Mouse (Mus musculus): ENCODE data around the gene Epha2. TPM values are rescaled to one million over a fixed set of nuclear protein-coding genes. Genes with fewer than 3 reads are reported as not detected.

Gene Epha2
- polyA plus RNA-seq, 1 experiment from 2014 or later = 1.1 TPM

DNA sequence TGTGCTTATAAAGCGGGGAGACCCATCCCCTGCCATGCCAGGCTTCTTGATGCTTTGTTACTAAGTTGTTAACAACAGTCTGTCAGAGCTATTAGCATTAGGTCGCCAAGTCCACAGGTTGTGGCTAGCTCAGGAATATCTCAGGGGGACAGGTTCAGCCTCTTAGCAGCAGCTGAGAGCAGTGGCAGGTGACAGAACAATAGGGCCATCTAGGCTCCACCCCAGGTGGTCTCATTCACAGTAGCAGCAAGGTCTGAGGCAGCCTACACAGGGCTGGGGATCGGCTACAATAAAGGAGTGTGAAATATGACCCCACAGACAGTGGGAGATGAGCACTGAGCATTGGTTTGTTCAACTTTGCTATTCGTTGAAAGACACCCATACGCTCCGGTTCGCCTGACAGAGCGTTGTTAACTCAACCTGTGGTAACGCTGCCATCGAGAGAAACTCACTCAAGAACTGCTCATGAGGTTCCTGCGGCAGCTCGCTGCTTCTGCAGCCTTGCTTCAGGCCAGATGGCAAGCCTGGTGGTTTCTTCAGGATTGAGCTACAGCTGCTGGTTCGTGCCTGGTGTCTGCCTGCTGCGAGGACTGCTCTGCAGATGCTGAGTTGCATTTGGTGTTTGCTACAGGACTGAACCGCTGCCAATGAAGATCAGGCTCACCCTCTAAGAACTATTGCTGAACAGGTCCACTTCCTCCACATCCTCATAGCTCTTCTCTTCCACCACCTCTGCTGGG lies 30.7 kb upstream of the Epha2 start:
- Histone ChIP-seq H3K4me3 (no peak overlapping the region), H3K9ac (replicated peaks) (no peak overlapping the region), H3K36me3 (no peaks in the 10 kb centered on the region), H3K9me3 (no peaks in the 10 kb centered on the region), H3K4me2 (replicated peaks) (no peak overlapping the region), H3K27ac (replicated peaks) (no peak overlapping the region), H3K4me1 (peaks cover 13% of the 10 kb centered on the region), H3K27me3 (no peaks in the 10 kb centered on the region)
- 54% methylated on average over 15 of the region's 15 CpGs for WGBS
- no peak for ATAC-seq (replicated peaks)

- 83% methylated on average over 7 of the region's 7 CpGs for WGBS
- H3K27ac ChIP-seq (replicated peaks) = no peak overlapping the region
- no peaks in the 10 kb centered on the region for H3K9me3 ChIP-seq
- H3K4me2 ChIP-seq (replicated peaks) = no peak overlapping the region
- no peak for ATAC-seq (replicated peaks)
- peaks cover 13% of the 10 kb centered on the region for H3K4me1 ChIP-seq
- H3K9ac ChIP-seq (replicated peaks) = no peak overlapping the region
- H3K4me3 ChIP-seq = no peak overlapping the region
- H3K36me3 ChIP-seq = no peaks in the 10 kb centered on the region
- H3K27me3 ChIP-seq = no peaks in the 10 kb centered on the region
Measured at GRCm38 (mm10) chr4:141271228-141271627, 29.8 kb upstream of the Epha2 start.

- Histone ChIP-seq H3K4me1 (peaks cover 13% of the 10 kb centered on the region), H3K4me2 (replicated peaks) (no peak overlapping the region), H3K4me3 (no peak overlapping the region), H3K36me3 (no peaks in the 10 kb centered on the region), H3K27ac (replicated peaks) (no peak overlapping the region), H3K27me3 (no peaks in the 10 kb centered on the region), H3K9ac (replicated peaks) (no peak overlapping the region), H3K9me3 (no peaks in the 10 kb centered on the region)
- ATAC-seq (replicated peaks) = no peak
- 92% methylated on average over 6 of the region's 6 CpGs for WGBS
Measured at GRCm38 (mm10) chr4:141271721-141272120, 29.3 kb upstream of the Epha2 start.

- 0 out of 2 replicates have a peak, but pooled peaks have one; percentile 3 for ATAC-seq (replicated peaks)
- peak overlapping the region; percentile 24; the same call in 1 of the 2 replicates for H3K4me2 ChIP-seq (replicated peaks)
- H3K4me3 ChIP-seq = no peak overlapping the region
- no peak overlapping the region for H3K27ac ChIP-seq (replicated peaks)
- H3K9me3 ChIP-seq = no peaks in the 10 kb centered on the region
- peaks cover 13% of the 10 kb centered on the region for H3K4me1 ChIP-seq
- no peak overlapping the region for H3K9ac ChIP-seq (replicated peaks)
- no peaks in the 10 kb centered on the region for H3K36me3 ChIP-seq
- no peaks in the 10 kb centered on the region for H3K27me3 ChIP-seq
- 13% methylated on average over 14 of the region's 14 CpGs for WGBS
Measured at GRCm38 (mm10) chr4:141272878-141273277, 28.2 kb upstream of the Epha2 start.

DNA sequence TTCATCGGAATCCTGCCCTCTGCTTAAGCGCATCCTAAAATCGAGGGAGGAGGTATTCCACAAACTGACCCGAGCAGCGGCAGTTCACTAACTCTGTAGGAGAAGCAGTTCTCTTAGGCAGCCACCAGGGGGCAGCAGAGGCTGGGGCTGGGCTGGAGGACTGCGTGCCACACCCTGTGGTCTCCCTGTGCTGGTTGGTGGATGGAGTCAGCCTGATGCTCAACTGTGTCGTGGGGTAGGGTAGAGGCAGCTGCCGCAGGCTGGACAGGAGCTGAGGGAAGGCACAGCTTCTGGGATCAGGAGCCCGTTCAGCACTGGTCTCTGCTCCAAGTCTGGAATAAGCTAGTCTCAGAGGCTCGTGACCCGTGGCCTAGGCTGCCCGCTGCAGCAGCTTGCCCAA lies 27.7 kb upstream of the Epha2 start:
- ATAC-seq (replicated peaks) = peak; percentile 81
- H3K27ac ChIP-seq (replicated peaks) = no peak overlapping the region
- H3K4me3 ChIP-seq = no peak overlapping the region

DNA sequence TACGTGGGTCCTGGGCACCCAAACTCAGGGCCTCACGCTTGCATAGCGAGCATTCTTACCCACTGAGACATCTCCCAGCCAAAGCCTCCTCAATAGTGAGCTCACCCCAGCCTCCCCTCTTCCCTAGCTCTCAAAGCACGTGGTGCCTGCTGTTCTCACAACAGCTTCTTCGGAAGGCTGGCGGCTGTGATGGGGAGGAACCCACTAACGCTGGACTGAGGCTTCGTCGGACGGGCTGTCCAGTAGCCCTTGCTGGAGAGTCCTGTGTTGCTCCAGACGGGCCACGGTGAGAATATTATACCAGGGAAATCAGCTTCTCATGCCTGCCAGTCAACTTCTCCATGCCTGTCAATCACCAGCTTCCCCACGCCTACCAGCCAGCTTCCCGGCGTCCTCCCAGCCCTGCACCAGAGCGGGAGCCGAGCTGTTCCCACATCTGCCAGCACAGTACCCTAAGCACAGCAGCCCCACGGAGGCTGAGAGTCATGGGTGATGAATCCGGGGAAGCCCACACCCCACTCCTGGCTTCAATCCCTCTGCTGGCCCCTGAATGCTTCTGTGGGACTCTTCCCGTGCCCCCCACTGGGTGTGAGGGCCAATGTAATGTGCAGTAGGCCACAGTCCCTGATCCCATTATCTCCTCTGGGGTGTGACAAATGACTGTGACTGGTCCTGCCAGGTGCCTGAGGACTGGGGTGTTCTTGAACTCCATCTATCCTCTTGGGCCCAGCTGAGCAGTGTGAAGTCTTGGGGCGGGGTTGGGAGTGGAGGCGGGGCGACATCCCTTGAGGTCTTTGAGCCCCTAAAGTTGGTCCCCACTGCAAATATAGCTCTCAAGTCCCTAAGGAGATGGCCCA lies 26.3 kb upstream of the Epha2 start:
- peak; percentile 49; the same call in 1 of the 2 replicates for ATAC-seq (replicated peaks)
- Histone ChIP-seq H3K4me2 (replicated peaks) (peak overlapping the region; percentile 22; the same call in 1 of the 2 replicates), H3K27me3 (no peaks in the 10 kb centered on the region), H3K4me1 (peaks cover 13% of the 10 kb centered on the region), H3K36me3 (no peaks in the 10 kb centered on the region), H3K27ac (replicated peaks) (no peak overlapping the region), H3K9ac (replicated peaks) (0 out of 2 replicates have a peak overlapping the region, but pooled peaks have one; percentile 5), H3K9me3 (no peaks in the 10 kb centered on the region), H3K4me3 (no peak overlapping the region)
- WGBS = 41% methylated on average over 23 of the region's 23 CpGs

More for the DNA sequence above, 27.7 kb upstream of the Epha2 start:
- no peaks in the 10 kb centered on the region for H3K9me3 ChIP-seq
- H3K4me2 ChIP-seq (replicated peaks) = peak overlapping the region; percentile 24; the same call in 1 of the 2 replicates
- H3K4me1 ChIP-seq = peaks cover 13% of the 10 kb centered on the region
- no peaks in the 10 kb centered on the region for H3K27me3 ChIP-seq
- H3K36me3 ChIP-seq = no peaks in the 10 kb centered on the region
- H3K9ac ChIP-seq (replicated peaks) = no peak overlapping the region
- WGBS = 17% methylated on average over 12 of the region's 12 CpGs

GRCm38 (mm10) chr4:141277157-141277556 lies 23.9 kb upstream of the Epha2 start:
- no peak overlapping the region for H3K4me2 ChIP-seq (replicated peaks)
- no peak overlapping the region for H3K4me3 ChIP-seq
- H3K27ac ChIP-seq (replicated peaks) = no peak overlapping the region
- no peaks in the 10 kb centered on the region for H3K27me3 ChIP-seq
- H3K4me1 ChIP-seq = peaks cover 13% of the 10 kb centered on the region
- WGBS = 86% methylated on average over 8 of the region's 8 CpGs
- no peaks in the 10 kb centered on the region for H3K9me3 ChIP-seq
- no peak for ATAC-seq (replicated peaks)
- no peaks in the 10 kb centered on the region for H3K36me3 ChIP-seq
- no peak overlapping the region for H3K9ac ChIP-seq (replicated peaks)

- H3K36me3 ChIP-seq = no peaks in the 10 kb centered on the region
- no peak overlapping the region for H3K4me3 ChIP-seq
- H3K27me3 ChIP-seq = no peaks in the 10 kb centered on the region
- 81% methylated on average over 7 of the region's 7 CpGs for WGBS
- H3K4me2 ChIP-seq (replicated peaks) = no peak overlapping the region
- no peaks in the 10 kb centered on the region for H3K9me3 ChIP-seq
- H3K4me1 ChIP-seq = peaks cover 11% of the 10 kb centered on the region
- H3K27ac ChIP-seq (replicated peaks) = no peak overlapping the region
- H3K9ac ChIP-seq (replicated peaks) = no peak overlapping the region
- ATAC-seq (replicated peaks) = no peak
Measured at GRCm38 (mm10) chr4:141278154-141278553, 22.9 kb upstream of the Epha2 start.

DNA sequence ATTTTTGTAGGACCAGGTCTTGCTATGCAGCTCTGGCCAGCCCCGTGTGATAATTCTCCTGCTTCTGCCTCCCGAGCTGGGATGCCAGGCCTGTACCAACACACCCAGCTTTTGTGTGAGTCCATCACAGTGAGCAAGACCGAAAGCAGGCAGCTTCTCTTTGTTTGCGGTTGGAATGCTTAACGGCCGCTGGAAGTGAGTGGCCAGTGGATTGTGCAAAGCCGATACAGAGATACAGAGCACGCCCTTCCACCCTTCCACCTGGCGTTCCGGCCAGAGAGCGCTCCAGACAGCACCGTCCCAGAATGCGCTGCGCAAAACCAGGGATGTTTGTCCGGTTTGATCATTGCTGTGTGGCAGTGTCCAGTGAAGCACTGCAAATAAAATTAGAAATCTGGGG lies 21.7 kb upstream of the Epha2 start:
- 47% methylated on average over 15 of the region's 15 CpGs for WGBS

DNA sequence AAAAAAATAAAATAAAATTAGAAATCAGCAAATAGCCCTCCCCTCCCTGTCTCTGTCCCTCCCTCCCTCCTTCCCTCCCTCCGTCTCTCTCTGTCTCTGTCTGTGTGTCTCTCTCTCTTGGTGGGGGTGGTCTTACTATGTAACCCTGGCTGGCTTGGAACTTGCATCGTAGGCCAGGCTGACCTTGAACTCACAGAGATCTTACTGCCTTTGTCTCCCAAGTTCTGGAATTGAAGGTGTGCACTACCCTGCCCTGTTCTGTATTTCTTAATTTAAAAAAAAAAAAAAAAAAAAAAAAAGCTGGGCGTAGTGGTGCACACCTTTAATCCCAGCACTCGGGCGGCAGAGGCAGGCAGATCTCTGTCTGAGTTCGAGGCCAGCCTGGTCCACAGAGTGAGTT lies 21.3 kb upstream of the Epha2 start:
- no peak overlapping the region for H3K4me3 ChIP-seq
- no peaks in the 10 kb centered on the region for H3K9me3 ChIP-seq
- ATAC-seq (replicated peaks) = no peak
- H3K36me3 ChIP-seq = no peaks in the 10 kb centered on the region
- no peak overlapping the region for H3K4me2 ChIP-seq (replicated peaks)
- H3K9ac ChIP-seq (replicated peaks) = no peak overlapping the region
- H3K27ac ChIP-seq (replicated peaks) = no peak overlapping the region
- WGBS = 95% methylated on average over 6 of the region's 6 CpGs
- peaks cover 2% of the 10 kb centered on the region; the same call in 1 of the 2 replicates for H3K4me1 ChIP-seq
- H3K27me3 ChIP-seq = no peaks in the 10 kb centered on the region

More for the DNA sequence above, 21.7 kb upstream of the Epha2 start:
- Histone ChIP-seq H3K4me3 (no peak overlapping the region), H3K4me1 (peaks cover 7% of the 10 kb centered on the region), H3K9me3 (no peaks in the 10 kb centered on the region), H3K4me2 (replicated peaks) (no peak overlapping the region), H3K36me3 (no peaks in the 10 kb centered on the region), H3K27me3 (no peaks in the 10 kb centered on the region), H3K9ac (replicated peaks) (no peak overlapping the region), H3K27ac (replicated peaks) (no peak overlapping the region)
- no peak for ATAC-seq (replicated peaks)

- H3K9me3 ChIP-seq = no peaks in the 10 kb centered on the region
- H3K4me2 ChIP-seq (replicated peaks) = no peak overlapping the region
- 94% methylated on average over 1 of the region's 1 CpGs for WGBS
- H3K9ac ChIP-seq (replicated peaks) = no peak overlapping the region
- no peaks in the 10 kb centered on the region; the same call in 1 of the 2 replicates for H3K27me3 ChIP-seq
- H3K4me1 ChIP-seq = no peaks in the 10 kb centered on the region
- H3K36me3 ChIP-seq = no peaks in the 10 kb centered on the region
- no peak overlapping the region for H3K4me3 ChIP-seq
- no peak for ATAC-seq (replicated peaks)
- no peak overlapping the region for H3K27ac ChIP-seq (replicated peaks)
Measured at GRCm38 (mm10) chr4:141280471-141280870, 20.6 kb upstream of the Epha2 start.

GRCm38 (mm10) chr4:141281153-141281552 lies 19.9 kb upstream of the Epha2 start:
- 67% methylated on average over 6 of the region's 6 CpGs for WGBS

More at GRCm38 (mm10) chr4:141281153-141281552, 19.9 kb upstream of the Epha2 start:
- Histone ChIP-seq H3K27ac (replicated peaks) (no peak overlapping the region), H3K4me3 (no peak overlapping the region), H3K27me3 (no peaks in the 10 kb centered on the region; the same call in 1 of the 2 replicates), H3K4me2 (replicated peaks) (no peak overlapping the region), H3K36me3 (no peaks in the 10 kb centered on the region), H3K4me1 (no peaks in the 10 kb centered on the region), H3K9me3 (no peaks in the 10 kb centered on the region), H3K9ac (replicated peaks) (no peak overlapping the region)
- no peak for ATAC-seq (replicated peaks)

Data from forebrain, embryonic 15.5 days (tissue).